Mouse (Mus musculus) hindbrain, postnatal 0 days (tissue): ENCODE measurements around the gene Cyp2f2. TPM values are rescaled to one million over a fixed set of nuclear protein-coding genes. Genes with fewer than 3 reads are reported as not detected.

Source experiments
- ATAC-seq: fragments of 200-750 bp; cut with Nextera tagmentation; 2 replicates; pipeline ENCODE4 v1.8.0; 2017; ENCODE audit warnings: mild to moderate bottlenecking, moderate TSS enrichment, moderate library complexity
- DNase-seq: peaks from one replicate; pipeline ENCODE4 v3.0.0-alpha.2; 2015; ENCODE audit warnings: low spot score
- H3K27ac ChIP-seq: fragments of 300-500 bp; sonication (generic); 2 replicates; pipeline ENCODE4 v1.5.1; 2014; ENCODE audit warnings: mild to moderate bottlenecking
- H3K27me3 ChIP-seq: fragments of 300-500 bp; sonication (generic); 2 replicates; pipeline ENCODE4 v1.6.1; 2014; ENCODE audit warnings: low read length, mixed read lengths; ENCODE audit not compliant: insufficient read depth
- H3K36me3 ChIP-seq: fragments of 300-500 bp; sonication (generic); 2 replicates; pipeline ENCODE4 v1.6.1; 2014; ENCODE audit warnings: low read length, mixed read lengths; ENCODE audit not compliant: insufficient read depth
- H3K4me1 ChIP-seq: fragments of 300-500 bp; sonication (generic); 2 replicates; pipeline ENCODE4 v1.6.1; 2014; ENCODE audit warnings: antibody characterized with exemption, low read length, mixed read lengths; ENCODE audit not compliant: insufficient read depth
- H3K4me2 ChIP-seq: fragments of 300-500 bp; sonication (generic); 2 replicates; pipeline ENCODE4 v1.6.1; 2014; ENCODE audit warnings: low read depth, mild to moderate bottlenecking, low read length, moderate library complexity, mixed read lengths
- H3K4me3 ChIP-seq: fragments of 300-500 bp; sonication (generic); 2 replicates; pipeline ENCODE4 v1.5.1; 2014; ENCODE audit warnings: low read length
- H3K9ac ChIP-seq: fragments of 300-500 bp; sonication (generic); replicated peaks from 2 replicates; pipeline ENCODE4 v1.6.1; 2014; ENCODE audit warnings: mild to moderate bottlenecking, low read length, moderate library complexity, mixed read lengths
- H3K9me3 ChIP-seq: fragments of 300-500 bp; sonication (generic); 2 replicates; pipeline ENCODE4 v1.6.1; 2016; ENCODE audit warnings: low read length, mixed read lengths
- CTCF ChIP-seq: IDR thresholded peaks from 2 replicates; pipeline ENCODE4 v1.5.1; 2016; ENCODE audit warnings: antibody characterized with exemption, control low read depth, low read depth
- WGBS: fragments of 180-500 bp; shearing (Covaris S2); extraction: QIAGEN DNeasy Blood & Tissue Kit; methylation state at CpG from one replicate; pipeline ENCODE4 v1.1.7; 2014; 5-methylcytosine and 5-hydroxymethylcytosine counted together
- polyA plus RNA-seq: library from polyadenylated mRNA; unstranded; fragments of >200 nt; fragmentation: Nextera tagmentation; extraction: Ambion mirVana; gene quantifications from 2 replicates; pipeline ENCODE4 v1.2.1, GENCODE M21; 2015
- total RNA-seq: library from RNA; depleted of rRNA; stranded (reverse); fragments of >200 nt; gene quantifications from 2 replicates; pipeline ENCODE4 v1.2.3, GENCODE M21; 2014; rRNA removed

Gene Cyp2f2
- total RNA-seq (1.3 TPM in 1 of 2 replicates, not detected in the other), polyA plus RNA-seq (0.36 and 0.43 TPM in 2 replicates)

DNA sequence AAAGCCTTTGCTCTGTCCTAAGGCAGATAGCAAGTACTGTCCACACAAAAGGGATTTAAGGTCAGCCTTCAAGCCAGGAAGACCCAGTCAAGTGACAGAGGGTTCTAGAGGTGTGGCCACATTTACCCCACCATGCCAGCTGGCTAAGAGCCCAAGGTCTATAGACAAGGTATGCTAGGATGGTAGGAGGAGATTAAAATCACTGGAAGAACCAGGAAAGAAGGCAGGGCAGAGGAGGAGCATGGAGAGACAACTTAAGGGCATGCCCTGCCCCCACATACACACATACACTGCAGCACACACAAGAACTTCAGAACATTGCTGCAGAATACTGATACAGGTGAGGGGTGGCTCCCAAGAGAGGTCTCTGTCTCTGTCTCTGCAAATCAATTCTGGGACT lies at the start of gene Cyp2f2:
Gene Cyp2f2 (plus strand): TSS at position 234 of the 400 bp plus-strand sequence.
- no peak for DNase-seq
- no peak within 1 kb of the TSS for H3K27ac ChIP-seq
- H3K9me3 ChIP-seq = no peaks in the 10 kb centered on the region
- H3K36me3 ChIP-seq = no peaks in the 10 kb centered on the region
- H3K4me3 ChIP-seq = no peak within 1 kb of the TSS
- H3K9ac ChIP-seq = no peak within 1 kb of the TSS
- H3K4me1 ChIP-seq = no peaks in the 10 kb centered on the region
- no peak for ATAC-seq
- H3K27me3 ChIP-seq = no peaks in the 10 kb centered on the region
- TF ChIP-seq CTCF = no peak
- no peak within 1 kb of the TSS for H3K4me2 ChIP-seq

GRCm38 (mm10) chr7:27078641-27079040 lies 41.1 kb upstream of the Cyp2f2 start:
- TF ChIP-seq CTCF = no peak
- no peak for ATAC-seq
- Histone ChIP-seq H3K9ac (no peak overlapping the region), H3K4me3 (no peak overlapping the region), H3K27me3 (no peaks in the 10 kb centered on the region), H3K36me3 (no peaks in the 10 kb centered on the region), H3K9me3 (no peaks in the 10 kb centered on the region), H3K27ac (no peak overlapping the region), H3K4me1 (no peaks in the 10 kb centered on the region), H3K4me2 (no peak overlapping the region)
- DNase-seq = no peak
- 78% methylated on average over 1 of the region's 1 CpGs for WGBS

DNA sequence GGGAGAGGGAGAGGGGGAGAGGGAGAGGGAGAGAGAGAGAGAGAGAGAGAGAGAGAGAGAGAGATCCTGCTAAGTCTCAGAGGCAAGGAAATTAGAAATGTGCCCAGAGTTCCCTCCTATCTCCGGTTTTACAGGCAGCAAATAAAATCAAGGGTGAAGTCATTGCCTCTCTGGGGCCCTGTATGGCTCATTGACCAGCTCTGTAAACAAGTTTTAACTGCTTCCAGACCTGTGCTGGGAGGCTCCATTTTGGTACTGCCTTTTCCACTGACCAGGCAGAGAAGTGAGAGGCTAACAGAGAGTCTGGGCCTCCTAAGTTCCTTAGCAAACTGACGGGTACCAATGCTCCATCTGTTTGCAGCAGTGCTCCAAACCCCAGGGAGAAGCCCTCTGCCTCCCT lies 38.1 kb upstream of the Cyp2f2 start:
- no peak for DNase-seq
- no peaks in the 10 kb centered on the region for H3K36me3 ChIP-seq
- WGBS = 82% methylated on average over 2 of the region's 2 CpGs
- ATAC-seq = no peak
- H3K9me3 ChIP-seq = no peaks in the 10 kb centered on the region
- H3K4me1 ChIP-seq = no peaks in the 10 kb centered on the region
- no peak for TF ChIP-seq CTCF
- H3K9ac ChIP-seq = no peak overlapping the region
- H3K4me2 ChIP-seq = no peak overlapping the region
- no peaks in the 10 kb centered on the region for H3K27me3 ChIP-seq
- no peak overlapping the region for H3K4me3 ChIP-seq
- no peak overlapping the region for H3K27ac ChIP-seq

DNA sequence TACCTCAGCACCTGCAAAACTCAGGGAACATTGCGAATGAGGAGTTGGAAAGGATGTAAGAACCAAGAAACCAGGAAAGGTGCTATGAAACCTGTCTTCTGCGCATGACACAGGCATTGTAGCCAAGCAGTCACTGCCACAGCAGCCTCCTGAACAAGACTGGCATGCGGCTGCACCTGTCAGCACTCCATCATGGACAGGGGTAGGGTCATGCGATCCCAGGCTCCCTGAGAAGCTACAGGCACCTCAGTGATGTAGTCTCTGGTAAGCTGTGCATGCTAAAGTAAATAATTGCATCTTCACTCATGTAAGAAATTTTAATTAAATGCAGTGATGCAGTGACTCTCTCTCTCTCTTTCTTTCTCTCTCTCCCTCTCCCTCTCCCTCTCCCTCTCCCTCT lies 28.7 kb upstream of the Cyp2f2 start:
- ATAC-seq = no peak
- no peak for DNase-seq
- H3K4me3 ChIP-seq = no peak overlapping the region
- TF ChIP-seq CTCF = no peak
- H3K9ac ChIP-seq = no peak overlapping the region
- no peak overlapping the region for H3K4me2 ChIP-seq
- WGBS = 86% methylated on average over 4 of the region's 4 CpGs
- no peaks in the 10 kb centered on the region for H3K4me1 ChIP-seq
- no peak overlapping the region for H3K27ac ChIP-seq
- no peaks in the 10 kb centered on the region for H3K9me3 ChIP-seq
- no peaks in the 10 kb centered on the region for H3K27me3 ChIP-seq
- H3K36me3 ChIP-seq = no peaks in the 10 kb centered on the region

- Histone ChIP-seq H3K36me3 (no peaks in the 10 kb centered on the region), H3K27me3 (no peaks in the 10 kb centered on the region), H3K4me3 (no peak overlapping the region), H3K27ac (no peak overlapping the region), H3K4me2 (no peak overlapping the region), H3K9me3 (no peaks in the 10 kb centered on the region), H3K4me1 (no peaks in the 10 kb centered on the region), H3K9ac (no peak overlapping the region)
- DNase-seq (no peak), ATAC-seq (no peak)
- WGBS = 68% methylated on average over 7 of the region's 7 CpGs
- TF ChIP-seq CTCF = no peak
Measured at GRCm38 (mm10) chr7:27092038-27092703, 27.5 kb upstream of the Cyp2f2 start.

DNA sequence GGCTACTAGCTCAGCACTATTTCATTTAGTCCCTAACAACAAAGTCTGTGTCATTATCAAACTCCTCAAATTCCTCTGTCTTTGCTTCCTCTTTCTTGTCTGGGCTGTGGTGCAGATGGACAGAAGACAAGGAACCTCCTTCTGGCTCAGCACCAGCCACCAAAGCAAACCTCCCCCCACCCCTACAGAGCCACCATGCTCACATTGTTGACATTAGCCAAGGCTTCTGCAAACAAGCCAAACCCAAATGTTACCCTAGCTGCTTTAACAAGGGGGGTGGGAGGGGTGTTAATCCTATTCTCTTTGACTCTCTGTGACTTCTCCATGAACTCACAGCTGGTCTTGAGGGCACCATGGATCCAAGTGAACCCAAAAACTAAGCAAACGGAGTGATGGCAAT lies 26.8 kb upstream of the Cyp2f2 start:
- WGBS = 25% methylated on average over 1 of the region's 1 CpGs
- Histone ChIP-seq H3K4me3 (no peak overlapping the region), H3K36me3 (no peaks in the 10 kb centered on the region), H3K27ac (no peak overlapping the region), H3K4me1 (no peaks in the 10 kb centered on the region), H3K9me3 (no peaks in the 10 kb centered on the region), H3K9ac (no peak overlapping the region), H3K4me2 (no peak overlapping the region), H3K27me3 (no peaks in the 10 kb centered on the region)
- no peak for TF ChIP-seq CTCF
- no peak for ATAC-seq
- no peak for DNase-seq

DNA sequence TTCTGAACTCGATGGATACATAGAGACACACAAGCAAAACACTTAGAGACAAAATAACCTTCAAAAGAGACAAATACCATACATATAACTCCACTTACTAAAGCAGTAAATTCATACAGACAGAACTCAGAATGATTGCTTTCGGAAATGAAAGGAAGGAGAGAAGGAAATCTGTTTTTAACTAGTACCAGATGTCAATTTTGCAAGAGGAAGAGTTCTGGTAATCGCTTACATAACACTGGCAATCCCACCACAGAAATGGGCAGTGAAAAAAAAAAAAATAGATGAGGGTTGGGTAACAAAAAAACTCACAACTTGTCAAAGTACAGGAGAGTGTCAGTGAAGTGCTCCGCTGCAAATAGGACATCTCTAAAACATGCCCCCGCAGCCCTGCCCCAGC lies 14.8 kb upstream of the Cyp2f2 start:
- no peak overlapping the region for H3K27ac ChIP-seq
- no peaks in the 10 kb centered on the region for H3K27me3 ChIP-seq
- no peak overlapping the region for H3K4me3 ChIP-seq
- H3K4me2 ChIP-seq = no peak overlapping the region
- no peak for TF ChIP-seq CTCF
- no peaks in the 10 kb centered on the region for H3K9me3 ChIP-seq
- no peak overlapping the region for H3K9ac ChIP-seq
- 82% methylated on average over 5 of the region's 5 CpGs for WGBS
- DNase-seq (no peak), ATAC-seq (no peak)
- no peaks in the 10 kb centered on the region for H3K4me1 ChIP-seq
- H3K36me3 ChIP-seq = no peaks in the 10 kb centered on the region
